In genomic region chr7:28294481-28294880, GRCm38 (mm10) we compare ENCODE assay signal across 8 mouse cellular contexts. TPM values are rescaled to one million over a fixed set of nuclear protein-coding genes. Genes with fewer than 3 reads are reported as not detected.
DNase-seq lines count a peak whose midpoint lies in the region; ATAC-seq lines count a peak whose summit lies in the region.

No protein-coding gene starts in this region.

- 2% methylated on average over 51 of the region's 63 CpGs for WGBS in kidney, embryonic 14.5 days
- WGBS in liver, embryonic 11.5 days: 9% methylated on average over 51 of the region's 63 CpGs
- under 1% methylated on average over 62 of the region's 63 CpGs for WGBS in neural tube, embryonic 13.5 days

- H3K9ac ChIP-seq in kidney, embryonic 14.5 days (ENCODE audit: low read depth, low read length): peak overlapping the region; percentile 58; the same call in 1 of the 2 replicates
- H3K9ac ChIP-seq in liver, embryonic 11.5 days (ENCODE audit: low read depth, low read length): peak overlapping the region; percentile 38; the same call in 1 of the 2 replicates
- peak overlapping the region; percentile 74 for H3K9ac ChIP-seq in neural tube, embryonic 13.5 days

- H3K9me3 ChIP-seq in kidney, embryonic 14.5 days (ENCODE audit: control insufficient read depth, low read length): no peaks in the 10 kb centered on the region
- H3K9me3 ChIP-seq in liver, embryonic 11.5 days (ENCODE audit: control insufficient read depth, low read length): no peaks in the 10 kb centered on the region
- H3K9me3 ChIP-seq in neural tube, embryonic 13.5 days: no peaks in the 10 kb centered on the region

- ATAC-seq in common myeloid progenitor, adult 5-6 weeks (replicated peaks; ENCODE audit: low read depth, poor library complexity, severe bottlenecking): peak; percentile 37
- peak; percentile 58 for ATAC-seq in granulocyte monocyte progenitor cell, adult 5-6 weeks (replicated peaks; ENCODE audit: poor library complexity, severe bottlenecking)
- ATAC-seq in kidney, embryonic 14.5 days (ENCODE audit: low FRiP score, low TSS enrichment): peak; percentile 51; the same call in 1 of the 2 replicates
- peak; percentile 66 for ATAC-seq in liver, embryonic 11.5 days (replicated peaks; ENCODE audit: low FRiP score)
- ATAC-seq in neural tube, embryonic 13.5 days (ENCODE audit: low read depth): peak; percentile 66

- peaks cover 4% of the 10 kb centered on the region; the same call in 1 of the 2 replicates for H3K4me1 ChIP-seq in kidney, embryonic 14.5 days (ENCODE audit: control insufficient read depth, insufficient read depth, low read length)
- H3K4me1 ChIP-seq in liver, embryonic 11.5 days (replicated peaks; ENCODE audit: control insufficient read depth, insufficient read depth, low read length): peaks cover 5% of the 10 kb centered on the region
- peaks cover 45% of the 10 kb centered on the region for H3K4me1 ChIP-seq in neural tube, embryonic 13.5 days (replicated peaks)

- H3K36me3 ChIP-seq in kidney, embryonic 14.5 days (ENCODE audit: control insufficient read depth, insufficient read depth, low read length): no peaks in the 10 kb centered on the region
- H3K36me3 ChIP-seq in liver, embryonic 11.5 days (ENCODE audit: control insufficient read depth, insufficient read depth, low read length): no peaks in the 10 kb centered on the region
- H3K36me3 ChIP-seq in neural tube, embryonic 13.5 days: no peaks in the 10 kb centered on the region

- peaks cover 60% of the 10 kb centered on the region for H3K27me3 ChIP-seq in kidney, embryonic 14.5 days (ENCODE audit: control insufficient read depth, insufficient read depth, low read length)
- peaks cover 78% of the 10 kb centered on the region for H3K27me3 ChIP-seq in liver, embryonic 11.5 days (replicated peaks; ENCODE audit: control insufficient read depth, insufficient read depth, low read length)
- H3K27me3 ChIP-seq in neural tube, embryonic 13.5 days: peaks cover 67% of the 10 kb centered on the region

- H3K4me2 ChIP-seq in kidney, embryonic 14.5 days (replicated peaks; ENCODE audit: low read depth, low read length): peak overlapping the region; percentile 88
- H3K4me2 ChIP-seq in liver, embryonic 11.5 days: peak overlapping the region; percentile 74
- peak overlapping the region; percentile 79 for H3K4me2 ChIP-seq in neural tube, embryonic 13.5 days

- peak; percentile 45 for DNase-seq in layer of hippocampus, adult 11-12 months (ENCODE audit: low spot score)
- DNase-seq in layer of hippocampus, adult 9-10 months (ENCODE audit: low spot score): no peak
- peak; percentile 61 for DNase-seq in liver, embryonic 11.5 days (ENCODE audit: low spot score)
- DNase-seq in urinary bladder, postnatal 25 days (ENCODE audit: low spot score): peak; percentile 62

- H3K4me3 ChIP-seq in kidney, embryonic 14.5 days (ENCODE audit: low read length): peak overlapping the region; percentile 56
- H3K4me3 ChIP-seq in liver, embryonic 11.5 days (ENCODE audit: low read depth, low read length): peak overlapping the region; percentile 50
- peak overlapping the region; percentile 53 for H3K4me3 ChIP-seq in neural tube, embryonic 13.5 days

- no peak overlapping the region for H3K27ac ChIP-seq in kidney, embryonic 14.5 days (ENCODE audit: low read depth, low read length)
- H3K27ac ChIP-seq in liver, embryonic 11.5 days (ENCODE audit: low read depth, low read length): no peak overlapping the region
- no peak overlapping the region for H3K27ac ChIP-seq in neural tube, embryonic 13.5 days (replicated peaks)

RNA-seq across cellular contexts. Expression of gene Selenov, which starts 3.5 kb away (rescaled TPM):
- not detected in 2 replicates for total RNA-seq in common myeloid progenitor, adult 5-6 weeks (2017)
- not detected in 2 replicates for total RNA-seq in granulocyte monocyte progenitor cell, adult 5-6 weeks (2014; fragmentation: Nextera tagmentation)
- not detected in 2 replicates for total RNA-seq in granulocyte monocyte progenitor cell, adult 5-6 weeks (2017)
- 0.26 TPM in 1 of 2 replicates, not detected in the other for polyA plus RNA-seq in kidney, embryonic 14.5 days (2014; fragmentation: Nextera tagmentation; extraction: Ambion mirVana)
- not detected in 2 replicates for polyA plus RNA-seq in liver, embryonic 11.5 days (2014; fragmentation: Nextera tagmentation; extraction: Ambion mirVana)
- 0.50 and 0.69 TPM in 2 replicates for polyA plus RNA-seq in neural tube, embryonic 13.5 days (2015; fragmentation: Nextera tagmentation; extraction: Ambion mirVana)

RNA-seq across cellular contexts. Expression of gene Dll3, which starts 7.6 kb away (rescaled TPM):
- not detected in 2 replicates for total RNA-seq in common myeloid progenitor, adult 5-6 weeks (2017)
- total RNA-seq in granulocyte monocyte progenitor cell, adult 5-6 weeks (2014; fragmentation: Nextera tagmentation): not detected in 2 replicates
- 0.10 TPM in 1 of 2 replicates, not detected in the other for total RNA-seq in granulocyte monocyte progenitor cell, adult 5-6 weeks (2017)
- 0.51 and 0.93 TPM in 2 replicates for polyA plus RNA-seq in kidney, embryonic 14.5 days (2014; fragmentation: Nextera tagmentation; extraction: Ambion mirVana)
- 0.31 and 0.62 TPM in 2 replicates for polyA plus RNA-seq in liver, embryonic 11.5 days (2014; fragmentation: Nextera tagmentation; extraction: Ambion mirVana)
- polyA plus RNA-seq in neural tube, embryonic 13.5 days (2015; fragmentation: Nextera tagmentation; extraction: Ambion mirVana): 31.1 and 31.6 TPM in 2 replicates

RNA-seq across cellular contexts. Expression of gene Eid2b, which starts 16.9 kb away (rescaled TPM):
- 1.9 and 4.7 TPM in 2 replicates for total RNA-seq in common myeloid progenitor, adult 5-6 weeks (2017)
- total RNA-seq in granulocyte monocyte progenitor cell, adult 5-6 weeks (2014; fragmentation: Nextera tagmentation): 1.2 and 2.1 TPM in 2 replicates
- 1.6 and 1.9 TPM in 2 replicates for total RNA-seq in granulocyte monocyte progenitor cell, adult 5-6 weeks (2017)
- 10.0 and 12.1 TPM in 2 replicates for polyA plus RNA-seq in kidney, embryonic 14.5 days (2014; fragmentation: Nextera tagmentation; extraction: Ambion mirVana)
- polyA plus RNA-seq in liver, embryonic 11.5 days (2014; fragmentation: Nextera tagmentation; extraction: Ambion mirVana): 5.9 and 6.5 TPM in 2 replicates
- 37.2 and 38.2 TPM in 2 replicates for polyA plus RNA-seq in neural tube, embryonic 13.5 days (2015; fragmentation: Nextera tagmentation; extraction: Ambion mirVana)

RNA-seq across cellular contexts. Expression of gene Timm50, which starts 17.4 kb away (rescaled TPM):
- total RNA-seq in common myeloid progenitor, adult 5-6 weeks (2017): 49.6 and 63.8 TPM in 2 replicates
- 60.1 and 83.1 TPM in 2 replicates for total RNA-seq in granulocyte monocyte progenitor cell, adult 5-6 weeks (2014; fragmentation: Nextera tagmentation)
- 45.8 and 47.7 TPM in 2 replicates for total RNA-seq in granulocyte monocyte progenitor cell, adult 5-6 weeks (2017)
- 165 and 191 TPM in 2 replicates for polyA plus RNA-seq in kidney, embryonic 14.5 days (2014; fragmentation: Nextera tagmentation; extraction: Ambion mirVana)
- polyA plus RNA-seq in liver, embryonic 11.5 days (2014; fragmentation: Nextera tagmentation; extraction: Ambion mirVana): 217 and 224 TPM in 2 replicates
- polyA plus RNA-seq in neural tube, embryonic 13.5 days (2015; fragmentation: Nextera tagmentation; extraction: Ambion mirVana): 125 and 131 TPM in 2 replicates

RNA-seq across cellular contexts. Expression of gene Eid2, which starts 26.8 kb away (rescaled TPM):
- 0.87 and 2.7 TPM in 2 replicates for total RNA-seq in common myeloid progenitor, adult 5-6 weeks (2017)
- 1.2 and 2.3 TPM in 2 replicates for total RNA-seq in granulocyte monocyte progenitor cell, adult 5-6 weeks (2014; fragmentation: Nextera tagmentation)
- total RNA-seq in granulocyte monocyte progenitor cell, adult 5-6 weeks (2017): 2.0 and 2.8 TPM in 2 replicates
- polyA plus RNA-seq in kidney, embryonic 14.5 days (2014; fragmentation: Nextera tagmentation; extraction: Ambion mirVana): 2.4 and 7.4 TPM in 2 replicates
- 3.8 and 4.6 TPM in 2 replicates for polyA plus RNA-seq in liver, embryonic 11.5 days (2014; fragmentation: Nextera tagmentation; extraction: Ambion mirVana)
- polyA plus RNA-seq in neural tube, embryonic 13.5 days (2015; fragmentation: Nextera tagmentation; extraction: Ambion mirVana): 7.0 and 13.5 TPM in 2 replicates

Comparison
In these comparisons a context has a peak if more than half of its experiments do, and no peak if none do; other contexts are left out.
1. RNA of gene Dll3, which starts 7.6 kb away (polyA plus RNA-seq): 31.1 to 31.6 TPM in neural tube, embryonic 13.5 days; 0.31 to 0.62 TPM in liver, embryonic 11.5 days and 0.51 to 0.93 TPM in kidney, embryonic 14.5 days; every median in the first group is over 10 times any median in the second.
2. Peak in every context shown above with its lines, with median percentiles within 50 percentile points of each other: ATAC-seq, H3K4me2 ChIP-seq, H3K4me3 ChIP-seq and H3K9ac ChIP-seq.